Mouse (Mus musculus) ES-Bruce4 (cell line): ENCODE measurements around the gene Wscd1. TPM values are rescaled to one million over a fixed set of nuclear protein-coding genes. Genes with fewer than 3 reads are reported as not detected.

Experiments
- H3K27ac ChIP-seq: 2 replicates; pipeline ENCODE4 v1.5.1; 2012; ENCODE audit warnings: low read length, inconsistent platforms; ENCODE audit not compliant: insufficient read depth
- H3K27me3 ChIP-seq: 2 replicates; pipeline ENCODE4 v1.6.1; 2012; ENCODE audit warnings: mild to moderate bottlenecking, low read length, inconsistent platforms; ENCODE audit not compliant: control insufficient read depth, poor library complexity, insufficient read depth, severe bottlenecking
- H3K36me3 ChIP-seq: 2 replicates; pipeline ENCODE4 v1.6.1; 2012; ENCODE audit warnings: inconsistent platforms, mild to moderate bottlenecking, low read length, moderate library complexity; ENCODE audit not compliant: control insufficient read depth, poor library complexity, insufficient read depth, severe bottlenecking
- H3K4me1 ChIP-seq: one replicate; pipeline ENCODE4 v1.8.1; 2011; ENCODE audit warnings: low read length; ENCODE audit not compliant: control insufficient read depth, insufficient read depth
- H3K4me3 ChIP-seq: 2 replicates; pipeline ENCODE4 v1.5.1; 2011; ENCODE audit warnings: low read depth, mild to moderate bottlenecking, low read length
- H3K9ac ChIP-seq: 2 replicates; pipeline ENCODE4 v1.6.1; 2012; ENCODE audit warnings: low read depth, mild to moderate bottlenecking, inconsistent platforms; ENCODE audit not compliant: poor library complexity, severe bottlenecking
- H3K9me3 ChIP-seq: replicated peaks from 2 replicates; pipeline ENCODE4 v1.6.1; 2012; ENCODE audit warnings: mild to moderate bottlenecking, low read length, inconsistent platforms; ENCODE audit not compliant: control insufficient read depth, poor library complexity, insufficient read depth, severe bottlenecking
- CTCF ChIP-seq: IDR thresholded peaks from one replicate; pipeline ENCODE4 v1.8.1; 2011; ENCODE audit warnings: low read depth, low read length
- EP300 ChIP-seq: IDR thresholded peaks from 2 replicates; pipeline ENCODE4 v1.6.1; 2011; ENCODE audit warnings: low read depth, low read length; ENCODE audit not compliant: insufficient read depth
- POLR2A ChIP-seq: IDR thresholded peaks from one replicate; pipeline ENCODE4 v1.8.1; 2011; ENCODE audit warnings: low read length; ENCODE audit not compliant: insufficient read depth
- polyA plus RNA-seq: library from polyadenylated mRNA; stranded (reverse); fragments of >200 nt; gene quantifications from 2 replicates; pipeline ENCODE4 v1.2.4, GENCODE M21; 2011; ENCODE audit warnings: low read depth; ENCODE audit not compliant: missing spikeins, insufficient read depth, insufficient read length

Wscd1 gene
- polyA plus RNA-seq, 1 experiment, result 2.7 TPM

DNA sequence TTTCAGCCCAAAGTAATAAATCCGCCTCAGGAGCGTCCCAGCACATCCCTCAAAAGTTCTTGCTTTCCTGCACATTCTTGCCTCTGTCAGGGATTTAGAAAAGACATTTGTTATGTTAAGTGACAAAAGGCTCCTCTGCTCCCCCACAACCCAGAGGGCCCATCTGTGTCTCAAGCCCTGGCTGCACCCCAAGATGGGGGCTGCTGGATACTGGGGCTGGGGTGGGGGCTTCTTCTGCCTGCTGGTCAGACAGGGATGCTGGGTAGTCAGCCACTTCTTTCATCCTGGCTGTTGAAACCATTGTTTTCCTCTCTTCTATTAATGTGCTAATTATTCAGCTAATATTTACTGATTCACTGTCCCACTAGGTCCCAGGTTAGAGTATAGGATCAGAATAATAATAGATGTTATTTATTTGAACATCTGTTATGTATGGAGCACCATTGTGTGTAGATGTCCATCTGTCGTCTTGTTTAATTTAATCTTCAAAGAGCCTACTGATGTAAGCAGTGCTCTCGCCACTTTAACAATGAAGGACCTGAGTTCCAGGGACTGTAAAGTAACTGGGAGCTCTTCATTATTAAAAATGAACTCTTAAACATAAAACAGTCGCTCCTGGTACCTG is 14.0 kb downstream of the Wscd1 start:
- TF ChIP-seq EP300 (peak; percentile 72), CTCF (no peak), POLR2A (no peak)
- no peaks in the 10 kb centered on the region for H3K9me3 ChIP-seq
- peak overlapping the region; percentile 77 for H3K27ac ChIP-seq
- no peaks in the 10 kb centered on the region for H3K27me3 ChIP-seq
- no peak overlapping the region for H3K4me3 ChIP-seq
- H3K9ac ChIP-seq, result no peak overlapping the region
- peaks cover 13% of the 10 kb centered on the region for H3K4me1 ChIP-seq
- H3K36me3 ChIP-seq, result no peaks in the 10 kb centered on the region; the same call in 1 of the 2 replicates

DNA sequence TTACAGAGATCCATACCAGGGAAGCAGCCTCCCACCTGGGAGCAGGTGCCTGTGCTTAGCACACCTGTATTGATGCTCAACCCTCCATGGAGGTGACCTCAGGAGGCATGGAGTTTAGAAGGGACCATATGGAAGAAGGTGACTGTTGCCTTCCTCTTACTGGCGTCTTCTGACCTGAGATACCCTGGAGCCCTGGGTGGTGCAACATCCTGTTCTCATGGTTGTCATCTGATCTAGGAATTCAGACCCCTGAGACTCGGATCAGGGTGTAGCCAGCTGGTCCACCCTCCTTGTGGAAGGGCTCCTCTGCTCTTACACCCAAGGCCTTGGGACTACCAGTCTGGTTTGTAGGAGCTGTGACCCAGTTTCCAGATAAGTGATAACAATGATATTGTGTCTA is 15.0 kb downstream of the Wscd1 start:
- TF ChIP-seq POLR2A (no peak), EP300 (peak; percentile 98)
- peaks cover 17% of the 10 kb centered on the region for H3K4me1 ChIP-seq
- H3K27ac ChIP-seq, result peak overlapping the region; percentile 77
- no peak overlapping the region for H3K9ac ChIP-seq
- H3K4me3 ChIP-seq, result no peak overlapping the region
- H3K36me3 ChIP-seq, result no peaks in the 10 kb centered on the region; the same call in 1 of the 2 replicates
- no peaks in the 10 kb centered on the region for H3K27me3 ChIP-seq
- H3K9me3 ChIP-seq, result no peaks in the 10 kb centered on the region

DNA sequence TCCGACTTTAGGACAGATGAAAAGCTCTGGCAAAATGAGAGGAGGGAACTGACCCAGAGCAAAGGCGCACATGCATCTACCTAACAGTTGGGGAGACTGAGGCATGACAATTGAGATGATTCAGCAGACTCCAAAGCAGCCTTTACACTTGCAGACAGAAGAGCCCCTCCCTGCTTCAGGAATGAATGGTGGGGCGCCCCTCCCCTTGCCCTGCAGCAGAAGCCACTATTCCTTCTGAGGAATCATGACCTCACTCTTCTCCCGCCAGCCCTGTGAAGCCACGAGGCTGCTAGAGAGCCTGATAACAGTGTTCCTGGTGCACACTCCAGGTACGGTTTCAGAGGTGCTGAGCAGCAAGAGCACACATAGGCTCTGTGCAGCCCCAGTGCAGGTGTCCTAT is 15.6 kb downstream of the Wscd1 start:
- Histone ChIP-seq H3K27me3 (no peaks in the 10 kb centered on the region), H3K4me1 (peaks cover 20% of the 10 kb centered on the region), H3K9ac (no peak overlapping the region), H3K36me3 (no peaks in the 10 kb centered on the region), H3K9me3 (no peaks in the 10 kb centered on the region), H3K27ac (peak overlapping the region; percentile 77), H3K4me3 (no peak overlapping the region)
- TF ChIP-seq EP300 (peak; percentile 97), CTCF (no peak), POLR2A (no peak)

DNA sequence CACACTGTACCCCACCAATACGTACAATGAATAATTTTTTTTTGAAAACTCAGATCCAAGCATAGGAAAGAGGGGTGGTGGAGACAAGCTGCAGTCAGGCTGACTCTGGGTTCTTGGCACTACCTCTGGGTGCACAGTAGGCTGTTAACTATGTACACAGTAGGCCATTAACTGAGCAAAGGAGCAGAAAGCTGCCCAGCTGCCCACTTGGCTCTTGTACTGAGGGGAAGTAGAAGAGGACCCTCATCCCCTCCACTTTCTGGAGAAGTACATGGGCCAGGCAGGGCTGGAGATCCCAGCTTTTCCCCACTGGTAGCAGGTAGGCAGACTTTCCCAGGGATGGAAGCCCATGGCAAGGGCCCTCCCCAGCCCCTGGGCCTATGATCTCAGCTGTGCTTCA is 16.7 kb downstream of the Wscd1 start:
- no peaks in the 10 kb centered on the region for H3K27me3 ChIP-seq
- no peak overlapping the region for H3K4me3 ChIP-seq
- no peak for TF ChIP-seq POLR2A
- no peak for TF ChIP-seq EP300
- TF ChIP-seq CTCF, result no peak
- H3K9ac ChIP-seq, result no peak overlapping the region
- no peak overlapping the region for H3K27ac ChIP-seq
- H3K36me3 ChIP-seq, result no peaks in the 10 kb centered on the region
- no peaks in the 10 kb centered on the region for H3K9me3 ChIP-seq
- H3K4me1 ChIP-seq, result peaks cover 20% of the 10 kb centered on the region

DNA sequence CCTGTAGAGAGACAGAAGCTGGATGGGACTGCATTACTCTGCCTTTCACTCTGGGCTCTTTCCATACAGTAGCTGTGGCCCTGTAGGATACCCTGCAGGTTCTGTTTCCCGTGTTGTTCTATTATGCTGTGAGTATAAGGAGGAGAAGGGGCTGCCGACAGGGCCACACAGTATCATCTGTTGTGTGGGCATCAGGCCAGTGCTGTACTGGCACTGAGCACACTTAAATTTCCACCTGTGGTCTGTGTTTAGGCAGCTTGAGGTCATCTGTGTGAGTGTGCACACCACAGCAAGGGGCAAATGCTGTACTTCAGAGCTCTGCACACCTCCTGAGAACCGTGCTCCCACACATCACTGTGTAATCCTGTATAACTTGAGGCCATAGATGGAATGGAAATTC is 18.0 kb downstream of the Wscd1 start:
- no peaks in the 10 kb centered on the region for H3K9me3 ChIP-seq
- no peak overlapping the region for H3K27ac ChIP-seq
- H3K36me3 ChIP-seq, result no peaks in the 10 kb centered on the region
- TF ChIP-seq EP300, result no peak
- H3K4me1 ChIP-seq, result peaks cover 27% of the 10 kb centered on the region
- H3K27me3 ChIP-seq, result no peaks in the 10 kb centered on the region
- no peak overlapping the region for H3K9ac ChIP-seq
- H3K4me3 ChIP-seq, result no peak overlapping the region

DNA sequence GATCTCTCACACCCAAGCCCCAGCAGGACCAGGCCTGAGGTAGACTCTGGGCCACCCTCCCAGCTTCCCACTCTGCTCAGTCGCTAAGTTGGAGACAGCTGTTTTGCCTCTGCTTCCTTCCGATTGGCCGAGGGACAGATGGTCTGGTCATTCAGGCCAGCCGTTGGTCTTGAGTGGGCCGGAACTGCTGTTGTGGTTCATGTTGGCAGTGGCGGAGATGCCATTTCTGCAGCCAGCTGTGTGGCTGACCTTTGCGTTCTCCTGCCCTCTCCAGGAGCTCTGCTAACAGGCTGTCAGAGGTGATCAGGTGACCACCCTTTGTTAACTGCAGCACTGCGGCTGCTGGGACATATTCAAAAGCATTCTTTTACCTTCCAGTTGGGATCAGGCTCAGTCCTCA is 20.0 kb downstream of the Wscd1 start:
- H3K4me1 ChIP-seq, result peaks cover 28% of the 10 kb centered on the region
- no peaks in the 10 kb centered on the region for H3K27me3 ChIP-seq
- no peak overlapping the region for H3K27ac ChIP-seq
- TF ChIP-seq POLR2A (no peak), CTCF (no peak), EP300 (peak; percentile 63; the same call in 1 of the 2 replicates)
- no peak overlapping the region for H3K4me3 ChIP-seq
- H3K36me3 ChIP-seq, result no peaks in the 10 kb centered on the region
- no peak overlapping the region for H3K9ac ChIP-seq
- no peaks in the 10 kb centered on the region for H3K9me3 ChIP-seq
